Mouse (Mus musculus): ENCODE results near the gene Arhgap11a.

Gene Arhgap11a

DNA sequence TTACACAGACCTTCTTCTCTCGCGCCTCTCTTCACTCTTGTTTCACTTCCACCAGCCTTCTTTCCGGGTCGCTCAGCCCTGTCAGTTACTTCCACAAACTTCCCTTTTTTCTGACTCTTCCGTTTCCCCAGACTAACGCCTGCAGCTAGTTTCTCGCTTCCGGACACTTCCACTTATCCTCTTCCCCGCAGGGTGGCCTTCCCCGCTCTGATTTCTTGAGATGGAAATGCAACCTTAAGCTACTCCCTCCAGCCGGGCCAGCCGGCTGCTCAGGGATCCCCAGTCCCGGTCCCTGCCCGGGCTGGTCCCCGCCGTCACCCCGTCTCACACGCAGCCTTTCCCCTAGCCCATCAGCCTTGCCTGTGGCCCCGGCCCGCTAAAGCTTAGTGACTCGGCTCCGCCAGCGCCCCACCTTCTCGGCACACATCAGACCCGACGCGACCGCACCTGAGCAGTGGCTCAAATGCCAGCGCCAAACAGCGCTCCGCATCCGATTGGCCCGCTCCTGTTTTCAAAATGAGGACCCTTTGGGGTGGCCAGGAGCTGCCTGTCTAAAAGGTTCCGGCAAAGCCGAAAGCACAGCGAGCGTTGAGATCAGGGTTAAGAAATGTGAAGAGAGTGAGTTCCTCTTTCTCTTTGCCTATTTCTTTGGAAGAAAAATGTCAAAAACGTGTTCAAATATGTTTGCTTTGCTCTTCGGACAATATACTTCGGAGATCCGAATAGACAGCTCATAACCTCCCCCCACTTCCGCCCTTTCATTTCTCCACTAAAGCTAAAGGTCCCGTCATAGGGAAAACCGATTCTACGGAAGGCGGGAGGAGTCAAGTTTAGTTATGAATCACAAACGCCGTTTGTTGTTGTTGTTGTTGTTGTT is at the start of gene Arhgap11a:
Gene Arhgap11a (minus strand): TSS at position 417 of the 877 bp plus-strand sequence.
- peak; percentile 95 for DNase-seq (ENCODE audit: low read depth)

DNA sequence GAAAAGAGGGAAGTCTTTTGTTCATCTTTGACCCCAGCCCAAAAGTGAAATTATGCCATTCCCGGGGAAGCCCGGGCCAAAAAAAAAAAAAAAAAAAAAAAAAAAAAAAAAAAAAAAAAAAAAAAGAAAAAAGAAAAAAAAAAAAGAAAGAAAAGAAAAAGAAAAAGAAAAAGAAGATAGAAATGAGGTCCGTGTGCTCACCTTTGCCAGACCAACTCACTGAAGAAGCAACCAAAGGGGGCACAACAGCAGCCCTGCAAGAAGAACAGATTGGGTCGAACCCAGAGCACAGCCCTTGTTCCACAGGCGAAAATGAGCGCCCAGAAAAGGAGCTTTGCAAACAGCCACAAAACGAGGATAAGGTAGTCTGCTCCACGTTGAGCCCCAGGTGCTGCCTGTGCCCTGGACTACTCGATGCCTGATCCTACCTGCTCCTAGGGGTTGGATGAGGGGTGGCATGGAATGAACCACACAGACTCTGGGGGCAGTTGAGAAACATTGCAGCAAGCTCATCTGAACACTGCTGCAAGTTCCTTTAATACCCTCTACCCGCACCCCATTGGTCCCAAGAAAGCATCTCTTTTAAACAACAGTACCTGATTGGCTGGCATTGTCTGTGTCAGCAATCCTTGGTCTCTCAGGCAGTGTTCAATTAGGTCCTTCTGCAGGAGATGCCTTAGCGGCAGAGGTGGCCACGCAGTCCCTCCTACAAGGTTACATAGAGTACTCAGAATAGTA is 45.1 kb upstream of the Arhgap11a start:
- no peak for DNase-seq (ENCODE audit: low read depth)

DNA sequence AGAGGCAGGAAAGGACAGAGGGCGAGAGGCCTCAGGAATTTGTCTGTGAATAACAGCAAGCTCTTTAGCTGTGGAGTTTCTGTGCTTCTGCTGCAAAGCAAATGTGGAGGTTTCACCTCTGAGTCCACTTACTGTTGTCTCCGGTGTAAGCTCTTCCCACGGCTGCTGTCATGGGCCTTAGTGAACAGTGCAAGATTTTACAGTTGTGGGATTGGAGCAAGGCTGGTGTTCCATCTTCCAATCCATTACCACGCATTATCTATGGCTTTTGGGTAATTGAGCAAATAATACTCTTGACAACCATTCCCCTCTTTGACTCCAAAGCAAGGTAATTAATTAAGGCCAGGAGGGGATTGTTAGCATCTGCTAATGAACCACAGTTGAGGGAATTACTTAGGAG is 38.7 kb upstream of the Arhgap11a start:
- DNase-seq (ENCODE audit: low read depth), result no peak

DNA sequence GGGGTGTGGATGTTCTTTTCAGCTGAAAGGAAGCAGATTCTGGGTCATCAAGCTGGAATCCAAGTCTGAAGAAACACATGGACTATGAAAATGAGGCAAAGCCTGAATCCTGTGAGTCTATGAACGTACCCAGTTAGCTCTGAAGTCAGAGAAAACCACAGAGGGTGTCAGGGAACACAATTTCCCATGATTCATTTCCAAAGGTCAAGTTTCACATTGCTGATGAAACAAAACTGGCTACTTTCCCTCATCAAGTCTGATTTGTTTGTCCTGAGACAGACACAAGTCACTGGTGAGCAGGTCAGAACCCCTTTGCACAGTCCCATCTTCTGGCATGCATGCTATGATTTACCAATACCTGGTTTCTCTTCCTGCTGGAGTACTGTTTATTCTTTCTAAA is 37.6 kb upstream of the Arhgap11a start:
- DNase-seq (ENCODE audit: low read depth), result no peak

DNA sequence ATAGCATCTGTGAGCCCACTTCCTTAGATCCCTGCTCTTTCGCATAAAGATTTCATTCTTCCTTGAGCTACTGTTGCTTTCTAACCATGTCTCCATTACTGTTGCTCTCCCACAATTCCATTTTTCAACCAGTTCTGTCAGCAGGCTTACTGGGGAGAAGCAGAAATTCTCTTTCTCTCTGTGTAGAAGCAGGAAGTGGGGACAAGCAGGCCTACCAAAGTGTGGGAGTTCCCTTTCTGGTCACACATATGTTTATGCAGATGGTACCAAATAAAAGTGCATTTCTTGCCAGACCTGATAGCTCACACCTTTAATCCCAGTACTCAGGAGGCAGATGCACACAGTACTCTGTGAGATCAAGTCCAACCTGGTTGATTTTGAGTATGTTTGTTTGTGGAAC is 21.7 kb upstream of the Arhgap11a start:
- peak; percentile 30 for DNase-seq (ENCODE audit: low read depth)

DNA sequence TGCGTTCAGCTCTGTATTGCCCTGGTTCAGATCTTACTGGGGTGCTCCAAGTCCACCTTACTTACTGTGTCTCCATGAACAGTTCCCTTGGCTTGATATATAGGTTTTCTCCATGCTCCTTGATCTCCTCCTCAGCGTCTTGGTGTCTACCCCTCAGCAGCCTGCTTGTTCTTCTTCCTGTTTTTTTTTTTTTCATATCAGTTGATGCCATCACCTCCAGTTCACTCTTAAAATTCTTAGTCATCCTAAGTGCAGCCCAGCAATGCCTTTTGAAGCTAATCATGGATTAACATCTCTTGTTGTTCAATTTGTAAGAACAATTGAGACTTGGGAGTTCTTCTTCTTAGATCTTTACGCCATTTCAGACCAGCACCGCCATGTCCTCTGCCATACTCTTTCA is 19.9 kb upstream of the Arhgap11a start:
- no peak for DNase-seq (ENCODE audit: low read depth)

DNA sequence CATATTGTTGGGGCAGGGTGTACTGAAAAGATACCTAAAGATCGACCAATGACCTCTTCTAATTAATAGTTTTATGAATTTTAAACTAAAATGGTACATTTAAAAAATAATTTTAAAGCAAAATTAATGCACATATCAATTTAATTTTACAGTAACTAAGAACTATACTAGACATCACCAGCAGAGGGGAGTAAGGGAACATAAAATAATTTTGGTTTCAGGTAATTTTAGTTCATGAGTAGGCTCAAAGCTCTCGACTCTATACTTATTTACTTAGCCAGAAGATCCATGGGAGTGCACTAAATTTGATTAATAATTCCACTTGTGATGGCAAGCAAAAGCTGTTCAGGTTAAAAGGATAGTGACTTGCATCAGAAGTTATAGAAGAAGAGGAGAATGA is 17.7 kb upstream of the Arhgap11a start:
- DNase-seq (ENCODE audit: low read depth), result peak; percentile 79

DNA sequence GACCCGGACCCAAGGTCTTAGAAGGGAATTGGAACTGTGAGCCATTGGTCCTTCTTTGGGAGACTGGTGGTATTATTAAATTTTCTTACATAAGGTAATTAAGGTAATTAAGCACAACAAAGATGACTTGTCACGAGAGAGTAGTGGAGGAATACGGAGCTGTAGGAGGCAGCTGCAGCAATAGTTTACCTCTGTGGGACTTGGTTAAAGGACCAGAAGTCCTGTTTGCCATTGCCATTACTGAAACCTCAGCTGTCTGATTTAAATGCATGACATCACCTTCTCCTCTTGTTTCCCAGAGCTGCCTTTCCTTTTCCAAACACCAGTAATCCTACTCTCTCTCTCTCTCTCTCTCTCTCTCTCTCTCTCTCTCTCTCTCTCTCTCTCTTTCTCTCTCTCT is 680 bp upstream of the Arhgap11a start:
- no peak for DNase-seq (ENCODE audit: low read depth)

DNA sequence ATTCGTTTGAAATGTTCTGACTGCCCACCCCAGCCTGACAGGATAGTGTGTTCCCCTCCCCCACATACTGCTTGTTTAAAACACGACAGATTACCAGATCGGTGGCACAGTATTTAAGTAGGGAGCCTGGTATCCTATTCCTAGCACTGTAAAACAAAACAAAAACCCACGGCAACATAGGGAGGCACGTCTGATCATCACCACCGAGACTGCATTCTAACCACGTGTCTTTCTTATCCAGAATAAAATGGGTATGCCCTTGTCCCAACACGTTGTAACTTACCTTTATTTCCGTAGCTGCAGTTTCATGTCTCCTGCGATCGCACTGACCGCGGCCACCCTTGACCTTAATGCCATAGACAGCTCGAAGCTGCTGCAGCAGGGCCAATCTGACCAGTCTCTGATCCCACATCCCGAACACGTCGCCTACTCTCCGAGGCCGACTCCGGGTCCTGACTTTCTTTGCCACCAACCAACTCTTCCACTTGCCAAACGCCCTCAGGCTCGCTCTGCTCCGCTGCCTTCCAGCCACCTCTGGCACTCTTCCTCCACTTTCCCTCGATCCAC is 700 bp downstream of the Arhgap11a start:
- DNase-seq (ENCODE audit: low read depth), result no peak

DNA sequence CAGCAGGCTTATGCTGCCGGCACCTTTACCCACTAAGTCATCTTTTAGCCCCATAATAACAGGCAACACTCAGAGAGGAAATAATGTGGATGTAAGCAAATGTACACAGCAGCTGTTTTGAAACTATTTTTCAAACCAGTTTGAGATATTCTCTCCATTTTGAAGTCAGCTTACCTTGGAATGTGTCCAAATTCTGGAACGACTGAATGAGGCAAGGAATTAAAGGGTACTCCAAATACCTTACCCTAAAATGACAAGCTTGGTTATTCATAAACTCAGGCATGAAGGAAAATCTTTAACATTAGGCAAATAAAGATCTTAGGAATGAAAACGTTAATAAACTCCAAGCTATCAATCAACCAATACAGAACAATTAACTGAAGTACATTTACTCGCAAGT is 3.4 kb downstream of the Arhgap11a start:
- no peak for DNase-seq (ENCODE audit: low read depth)

DNA sequence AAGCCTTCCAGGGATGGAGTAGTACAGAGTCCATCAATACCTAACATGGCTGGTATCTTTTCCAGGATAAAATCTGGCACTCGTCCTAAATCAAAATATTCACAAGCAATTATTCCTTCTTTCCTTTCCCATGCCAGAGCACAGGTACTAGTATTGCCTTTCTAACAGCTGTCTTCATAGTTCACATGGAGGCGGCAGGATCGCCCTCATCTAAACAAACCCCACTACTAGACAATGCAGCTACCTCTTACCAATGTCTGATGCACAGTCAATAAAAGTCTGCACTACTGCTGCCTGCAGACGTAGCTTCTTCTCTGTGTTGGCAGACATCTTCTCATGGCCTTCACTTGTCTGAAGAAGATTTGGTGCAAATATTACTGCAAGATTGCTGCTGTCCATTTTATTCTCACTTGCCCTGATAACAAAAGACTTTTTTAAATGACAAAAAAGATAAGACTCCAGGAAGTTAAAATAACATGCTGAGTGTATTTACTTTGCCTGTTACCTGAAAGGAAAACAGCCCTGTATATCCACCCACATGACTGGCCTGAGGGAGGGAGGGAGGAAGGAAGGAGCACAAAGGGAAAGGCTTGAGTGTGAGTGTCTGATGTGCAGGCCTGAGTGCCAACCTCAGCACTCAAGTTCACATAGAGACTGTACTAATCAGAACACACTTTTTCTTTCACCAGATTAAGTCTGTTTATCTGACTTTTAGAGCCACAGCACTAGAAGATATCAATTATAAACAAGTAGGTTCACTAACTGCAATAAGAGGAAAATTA is 6.6 kb downstream of the Arhgap11a start:
- DNase-seq (ENCODE audit: low read depth), result no peak

DNA sequence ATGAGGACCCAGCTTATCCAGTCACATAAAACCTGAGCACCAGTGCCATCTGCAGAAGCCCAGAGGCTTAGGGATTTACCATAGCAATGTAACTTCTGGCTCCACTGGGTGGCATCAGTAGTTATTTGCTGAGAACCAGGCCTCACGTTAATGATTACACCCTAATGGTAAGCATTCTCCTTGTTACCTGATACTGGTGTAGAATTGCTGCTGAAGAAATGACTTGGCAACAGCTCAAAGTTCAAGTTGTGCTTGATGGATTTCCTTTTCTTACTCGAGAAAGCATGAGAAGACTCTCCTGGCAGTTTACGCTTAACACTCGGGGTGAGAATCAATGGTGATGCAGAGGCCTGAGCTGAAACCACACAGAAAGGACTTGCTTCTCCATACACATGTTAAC is 9.0 kb downstream of the Arhgap11a start:
- no peak for DNase-seq (ENCODE audit: low read depth)

DNA sequence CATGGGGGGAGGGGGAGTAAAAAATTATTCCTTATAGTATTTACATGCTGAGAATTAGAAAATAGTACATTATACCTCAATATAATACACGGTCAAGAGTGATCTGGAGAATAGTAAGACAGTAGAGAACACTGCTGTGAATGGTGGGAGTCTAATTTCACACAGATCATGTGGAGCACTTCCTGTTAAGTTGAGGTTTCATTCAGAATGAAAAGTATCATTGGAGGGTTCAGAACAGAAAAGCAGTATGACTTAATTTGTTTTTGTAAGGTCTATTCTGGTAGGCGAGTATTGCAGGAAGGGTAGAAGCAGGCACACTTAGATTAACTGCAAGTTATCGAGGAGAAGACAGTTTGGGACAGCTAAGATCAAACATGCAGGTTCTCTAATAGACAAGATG is 13.2 kb downstream of the Arhgap11a start:
- peak; percentile 43 for DNase-seq (ENCODE audit: low read depth)

DNA sequence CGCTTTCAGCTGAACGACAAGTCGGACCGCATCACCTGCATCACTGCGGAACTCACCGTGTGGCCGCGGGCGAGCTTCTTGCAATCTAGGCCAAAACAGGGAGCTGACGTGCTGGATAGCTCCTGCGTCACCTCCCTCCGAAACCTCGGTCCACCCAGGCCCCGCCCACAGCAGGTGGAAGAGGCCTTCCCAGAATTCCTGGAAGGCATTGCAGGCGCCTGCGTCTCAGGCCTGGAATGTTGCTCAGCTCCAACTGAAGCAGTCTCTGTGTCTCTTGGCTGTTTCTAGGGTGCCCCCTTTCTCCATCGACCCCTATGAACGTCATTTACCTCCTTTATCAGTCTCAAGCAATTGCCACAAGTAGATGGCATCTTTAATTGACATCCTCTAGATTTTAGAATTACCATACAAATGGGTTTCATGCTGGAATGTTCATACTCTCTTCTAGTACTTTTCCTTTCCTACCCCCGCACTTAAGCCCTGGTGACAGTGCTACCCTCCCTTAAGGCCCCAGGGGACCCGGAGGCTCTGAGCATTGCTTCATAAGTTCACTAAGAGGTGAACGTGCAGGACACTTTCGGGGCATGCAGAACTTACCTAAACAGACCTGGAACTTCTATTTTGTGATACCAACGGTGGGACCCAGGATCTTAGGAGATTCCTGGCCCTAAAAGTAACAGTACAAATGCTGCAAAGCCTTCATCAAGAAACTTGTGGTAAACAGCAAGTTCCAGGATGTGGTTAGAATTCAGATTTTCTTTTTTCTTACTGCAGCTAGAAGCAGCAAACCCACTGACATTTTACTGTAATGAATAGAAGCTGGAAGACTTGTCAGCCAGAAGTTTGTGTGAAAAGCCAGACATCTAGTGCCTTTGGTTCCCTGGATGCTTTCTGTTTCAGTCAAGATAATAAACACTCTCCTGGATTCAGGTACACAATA is 19.2 kb downstream of the Arhgap11a start, which contains the start of gene Scg5:
Gene Scg5 (minus strand): TSS at position 179 of the 940 bp plus-strand sequence.
- peak; percentile 75 for DNase-seq (ENCODE audit: low read depth)

DNA sequence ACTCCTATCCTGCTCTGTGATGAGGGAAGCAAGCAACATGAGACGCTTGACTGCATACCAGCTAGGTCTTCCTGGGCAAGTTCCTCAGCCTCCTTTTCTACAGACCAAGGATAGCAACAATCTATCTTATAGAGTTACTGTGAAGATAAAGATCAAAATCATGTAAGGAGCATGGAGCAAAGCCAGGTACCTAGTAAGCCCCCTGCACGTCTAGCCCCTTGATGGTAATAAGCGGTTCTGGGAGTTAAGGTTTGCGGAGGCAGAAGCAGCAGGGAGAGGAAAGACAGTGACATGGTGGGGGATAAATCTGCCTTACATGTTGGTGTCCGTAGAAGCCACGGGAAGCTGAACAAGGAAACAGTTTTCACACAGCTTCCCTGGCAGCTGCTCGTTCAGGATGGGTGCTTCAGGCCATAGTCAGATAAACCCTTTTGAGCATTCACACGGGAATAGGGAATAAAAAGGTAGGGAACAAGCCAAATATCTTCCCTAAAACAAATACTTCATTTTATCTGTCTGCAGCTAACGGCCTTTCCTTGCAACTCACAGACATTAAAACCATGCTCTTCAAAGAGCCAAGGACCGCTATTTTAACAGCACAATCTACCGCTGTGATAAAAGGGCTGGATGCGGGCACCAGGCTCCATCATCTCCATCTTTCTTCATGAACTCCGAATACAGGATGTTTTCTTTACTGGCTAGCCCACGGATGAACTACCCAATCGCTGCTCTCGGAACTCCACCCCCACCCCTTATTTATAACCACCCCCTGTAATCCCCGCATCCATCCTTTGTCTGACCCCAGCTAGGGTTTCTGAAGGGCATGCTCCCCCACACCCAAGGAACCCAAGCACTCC is 20.1 kb downstream of the Arhgap11a start:
- DNase-seq (ENCODE audit: low read depth), result no peak

DNA sequence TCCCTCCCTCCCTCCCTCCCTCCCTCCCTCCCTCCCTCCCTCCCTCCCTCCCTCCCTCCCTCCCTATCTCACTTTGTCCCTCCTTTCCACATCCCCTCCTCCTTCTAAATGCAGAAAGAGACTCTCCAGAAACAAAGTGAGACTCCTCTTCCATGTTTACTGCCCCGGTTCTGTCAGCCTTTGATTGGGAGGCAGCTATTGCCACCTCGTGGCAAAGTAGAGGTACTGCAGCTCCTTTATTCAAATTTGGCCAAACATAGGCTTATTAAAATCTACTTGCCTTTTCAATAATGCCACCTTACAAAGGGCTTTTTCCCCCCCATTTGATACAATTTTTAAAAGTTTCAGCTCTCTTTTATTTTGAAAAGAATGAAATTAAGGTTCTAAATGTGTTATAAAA is 24.6 kb downstream of the Arhgap11a start:
- peak; percentile 79 for DNase-seq (ENCODE audit: low read depth)

DNA sequence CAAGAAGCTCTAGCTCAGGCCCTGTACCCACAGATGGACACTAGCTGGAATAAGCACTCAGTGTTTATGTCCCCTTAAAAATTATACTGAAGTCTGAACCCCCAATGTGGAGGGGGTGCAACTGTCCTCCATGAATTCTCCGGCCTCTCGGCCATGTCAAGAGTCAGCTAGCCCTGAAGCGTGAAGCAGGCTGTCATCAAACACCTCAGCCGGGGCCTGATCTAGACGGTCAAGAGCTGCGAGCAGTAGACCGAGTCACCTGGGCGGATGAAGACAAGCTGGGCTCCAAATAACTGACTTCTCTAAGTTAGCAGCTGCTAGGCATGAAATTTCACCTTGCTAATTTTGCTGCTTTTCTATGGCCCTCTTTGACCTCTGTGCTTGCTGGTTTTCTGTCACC is 26.1 kb downstream of the Arhgap11a start:
- no peak for DNase-seq (ENCODE audit: low read depth)

DNA sequence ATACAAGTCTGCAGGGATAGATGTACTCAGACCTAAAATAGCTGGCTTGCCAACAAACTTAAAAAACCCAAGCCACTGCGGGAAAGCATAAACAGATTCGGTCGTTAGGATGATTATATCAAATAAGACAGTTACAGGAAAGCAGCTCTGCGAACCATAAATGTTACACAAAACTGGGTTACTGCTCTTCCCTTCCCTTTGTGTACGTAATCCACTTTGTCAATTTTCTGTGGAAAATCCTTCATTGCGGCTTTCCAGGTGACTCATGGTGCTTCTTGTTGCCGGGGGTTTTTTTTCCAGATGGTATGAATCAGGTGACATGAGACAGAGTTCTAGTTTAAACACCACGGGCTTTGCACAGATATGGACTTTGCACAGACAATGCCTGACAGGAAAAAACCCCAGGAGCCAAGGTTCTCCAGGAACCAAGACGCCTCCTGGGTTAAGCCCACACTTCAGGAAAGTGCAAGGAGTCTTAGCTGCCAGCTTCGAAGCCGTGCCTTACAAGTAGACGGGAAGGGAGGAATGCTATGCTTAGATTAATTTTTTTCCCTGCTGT is 27.2 kb downstream of the Arhgap11a start:
- DNase-seq (ENCODE audit: low read depth), result no peak

DNA sequence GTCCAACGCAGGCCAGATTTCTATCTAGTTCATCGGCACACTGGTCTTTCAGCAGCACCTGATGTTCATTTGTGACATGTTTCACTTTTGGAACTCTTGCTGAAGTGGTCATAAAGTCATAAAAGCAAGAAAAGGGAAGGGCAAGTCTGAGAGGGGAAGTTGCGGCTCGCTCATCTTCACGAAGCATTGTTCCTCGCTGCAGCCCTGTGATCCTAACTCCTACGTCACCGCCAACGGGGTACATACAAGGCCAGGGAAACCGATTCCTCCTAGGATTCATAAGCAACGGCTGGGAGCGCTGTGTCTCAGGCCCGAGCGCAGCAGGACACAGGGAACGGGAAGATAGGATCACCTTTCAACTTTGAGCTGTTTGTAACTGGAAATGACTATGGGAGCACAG is 28.3 kb downstream of the Arhgap11a start:
- no peak for DNase-seq (ENCODE audit: low read depth)
